Mouse (Mus musculus) spleen, adult 2 months (tissue): ENCODE measurements at regions not wholly inside any gene's neighbourhood (a gene's known extent, or its start where the extent isn't known, plus 50 kb on each side); places are given as distances from the start of the nearest gene placed in this dataset.

Experiments used
- CTCF ChIP-seq: fragments of 200-500 bp; IDR thresholded peaks from 2 replicates; pipeline ENCODE4 v1.5.1; 2011; ENCODE audit warnings: mild to moderate bottlenecking, inconsistent platforms; ENCODE audit not compliant: insufficient read depth, insufficient read length, insufficient replicate concordance; ENCODE audit errors: extremely low read depth
- POLR2A ChIP-seq: fragments of 200-500 bp; IDR thresholded peaks from 2 replicates; pipeline ENCODE4 v1.6.1; 2011; ENCODE audit warnings: low read depth, low read length, inconsistent platforms

DNA sequence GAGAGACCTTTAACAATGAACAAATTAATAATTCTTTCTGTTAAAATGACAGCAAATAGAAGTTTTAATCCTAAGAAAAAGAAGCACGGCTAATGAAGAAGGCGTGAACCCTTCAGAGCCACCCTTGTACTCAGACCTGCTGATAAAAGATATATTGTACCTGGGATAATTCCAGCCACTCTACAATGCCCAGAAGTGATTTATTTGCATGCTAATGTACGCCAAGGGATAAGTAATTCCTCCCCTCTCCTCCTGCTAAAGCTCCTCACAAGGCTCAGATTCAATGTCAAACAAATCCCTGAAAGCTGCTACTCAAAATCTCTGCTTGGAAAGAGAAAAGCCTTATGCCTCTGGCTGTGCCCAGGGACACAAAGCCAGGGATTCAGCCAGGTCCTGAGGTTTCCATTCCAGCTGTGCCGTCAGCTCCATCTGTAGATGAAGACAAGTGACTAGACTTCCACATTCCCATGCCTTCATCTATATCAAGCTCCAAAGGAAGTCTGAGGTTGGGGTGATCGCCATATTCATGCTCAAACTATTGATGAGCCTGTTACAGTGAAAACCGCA, 91.3 kb upstream of the Dcbld2 start:
- TF ChIP-seq POLR2A (no peak), CTCF (no peak)
